Mouse (Mus musculus): Measurements from ENCODE around the gene Mrpl48.

DNA sequence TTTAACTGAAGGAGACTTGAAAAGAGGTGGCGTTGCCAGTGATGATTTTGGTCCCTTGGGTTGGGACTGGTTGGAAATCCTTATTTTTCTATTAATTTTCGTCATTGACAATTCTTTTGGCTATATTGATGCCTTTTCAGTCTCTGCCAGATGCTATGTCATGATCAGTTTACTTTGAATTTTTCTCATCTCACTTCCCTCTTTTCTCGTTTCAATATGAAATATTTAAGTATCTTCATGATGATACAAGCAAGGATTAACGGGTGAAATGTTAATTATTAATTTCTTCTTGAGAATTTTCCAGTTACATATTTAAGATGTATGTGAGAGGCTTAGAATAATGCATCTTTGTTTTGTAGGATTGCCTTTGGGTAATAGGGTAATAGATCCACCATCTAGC, 809 bp upstream of the Mrpl48 start:
- TF ChIP-seq CTCF (IDR thresholded peaks at IDR 0.05; ENCODE audit: insufficient read depth, low read depth, low read length) (no peak), POLR2A (IDR thresholded peaks at IDR 0.05; ENCODE audit: insufficient read depth, low read depth, low read length) (no peak)

All from olfactory bulb, adult 2 months (tissue).